Mouse (Mus musculus) T-helper 1 cell (primary cell): ENCODE data around the gene Mpdu1.
"Not testable (repeated sequence)": the region's sequence is repeated elsewhere in the genome, so short reads cannot be mapped to it uniquely, and the experiment has no call there.

Experiments
- in situ Hi-C: fragments of 300-600 bp; cut with MboI, MseI; formaldehyde crosslinking; loops from one replicate; pipeline ENCODE4 v1.15.1; 2025; ENCODE audit warnings: high pct_unique_total_duplicates

Gene Mpdu1

DNA sequence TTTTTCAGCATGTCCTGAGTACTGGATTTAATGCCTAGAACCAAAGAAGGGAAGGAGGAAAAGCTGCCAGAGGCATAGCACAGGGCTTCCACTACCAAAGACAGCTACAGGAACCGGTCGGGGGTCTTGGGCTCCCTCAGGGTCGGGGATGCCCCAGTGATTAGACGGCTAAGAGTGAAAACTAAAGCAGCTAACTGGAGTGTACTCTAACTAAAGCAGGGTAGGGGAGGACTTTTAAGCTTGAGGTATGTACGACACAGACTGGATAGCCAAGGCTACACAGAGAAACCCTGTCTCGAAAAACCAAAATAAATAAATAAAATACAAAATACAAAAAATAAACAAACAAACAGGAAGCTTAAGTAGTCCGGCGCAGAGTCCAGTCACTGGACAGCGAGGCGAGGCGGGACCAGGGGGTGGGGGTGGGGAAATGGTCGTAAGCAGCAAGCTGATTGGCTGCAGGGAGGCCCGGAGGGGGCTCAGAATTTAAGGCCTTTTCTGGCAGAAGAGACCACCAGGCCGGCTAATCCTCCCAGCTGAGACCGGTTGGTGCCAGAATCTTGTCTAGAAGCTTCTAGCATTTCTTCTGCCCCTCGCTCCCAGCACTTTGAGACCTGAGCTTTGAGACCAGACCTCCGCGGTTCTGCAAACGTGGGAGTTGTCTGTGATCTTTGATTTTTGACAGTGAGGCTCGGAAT is 40.7 kb downstream of the Mpdu1 start, which contains the start of gene Sat2:
Gene Sat2, plus strand, starts transcription at position 454 of the 698 bp plus-strand sequence.
- in situ Hi-C loops = no loop called here

DNA sequence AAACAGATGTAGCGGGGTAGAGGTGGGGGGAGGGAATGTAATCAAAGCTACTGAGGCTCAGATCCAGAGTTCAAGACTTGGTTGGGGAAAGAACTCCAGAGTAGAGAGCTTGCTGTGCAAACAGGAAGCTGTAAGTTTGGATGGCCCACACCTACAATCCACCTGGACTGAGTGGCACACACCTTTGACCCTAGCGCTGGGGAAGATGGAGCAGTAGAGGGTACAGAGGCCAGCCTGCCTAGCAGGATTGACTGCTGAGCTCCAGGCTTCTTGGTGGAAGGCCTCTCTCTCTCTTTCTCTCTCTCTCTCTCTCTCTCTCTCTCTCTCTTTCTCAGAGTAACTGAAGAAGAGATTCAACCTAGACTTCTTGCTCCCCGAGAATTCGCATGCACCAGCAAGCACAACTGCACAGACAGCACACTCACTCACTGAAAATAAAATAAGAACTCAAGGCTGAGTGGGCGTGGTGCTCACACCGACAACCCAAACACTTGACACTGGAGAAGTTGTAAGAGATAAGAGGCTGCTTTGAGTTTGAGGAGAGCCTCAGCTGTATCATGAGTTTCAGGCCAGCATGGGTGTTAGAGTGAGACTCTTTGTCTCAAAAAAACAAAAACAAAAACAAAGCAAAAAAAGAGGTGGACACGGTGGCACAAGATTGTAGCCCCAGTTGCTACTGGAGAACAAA is 41.9 kb downstream of the Mpdu1 start:
- in situ Hi-C loops = no loop called here

DNA sequence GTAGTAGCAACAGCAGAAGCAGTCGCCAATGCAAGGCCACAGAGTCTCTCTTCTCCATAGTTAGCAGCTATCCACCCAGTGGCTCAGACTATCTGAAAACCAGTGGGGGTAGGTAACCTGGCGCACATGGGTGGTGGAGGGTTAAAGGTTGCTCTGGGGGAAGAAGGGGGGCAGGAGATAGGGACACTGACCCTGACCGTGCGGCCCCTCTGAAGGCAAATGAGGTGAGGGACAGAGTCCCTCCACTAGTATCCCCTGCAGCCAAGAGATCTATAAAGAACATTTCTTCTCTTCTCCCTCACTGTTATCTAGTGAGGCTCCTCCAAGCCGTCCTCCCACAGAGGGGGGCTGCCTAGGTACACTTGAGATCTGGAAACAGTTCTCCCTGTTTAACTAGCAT is 44.6 kb downstream of the Mpdu1 start, which contains the start of gene Shbg:
Gene Shbg, minus strand, starts transcription at position 101 of the 400 bp plus-strand sequence.
- in situ Hi-C loops = no loop called here

DNA sequence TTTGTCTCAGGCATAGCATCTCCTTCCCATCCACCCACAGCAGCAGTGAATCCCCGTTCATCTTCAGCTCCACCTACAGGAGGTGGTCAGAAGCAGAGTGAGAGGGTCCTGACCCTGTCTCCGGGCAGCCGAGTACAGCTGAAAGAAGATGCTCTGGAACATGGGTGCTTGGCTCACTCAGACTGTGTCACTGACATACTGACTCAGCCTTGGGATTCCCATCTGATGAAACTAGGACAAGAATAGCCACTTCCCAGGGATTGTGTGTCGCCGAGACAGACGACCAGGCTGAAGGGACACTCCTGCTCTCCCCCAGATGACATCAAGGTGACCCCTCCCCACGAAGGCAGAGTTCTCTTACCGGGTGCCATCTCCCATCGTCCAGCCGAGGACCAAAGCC is 45.7 kb downstream of the Mpdu1 start:
- in situ Hi-C loops = no loop called here

DNA sequence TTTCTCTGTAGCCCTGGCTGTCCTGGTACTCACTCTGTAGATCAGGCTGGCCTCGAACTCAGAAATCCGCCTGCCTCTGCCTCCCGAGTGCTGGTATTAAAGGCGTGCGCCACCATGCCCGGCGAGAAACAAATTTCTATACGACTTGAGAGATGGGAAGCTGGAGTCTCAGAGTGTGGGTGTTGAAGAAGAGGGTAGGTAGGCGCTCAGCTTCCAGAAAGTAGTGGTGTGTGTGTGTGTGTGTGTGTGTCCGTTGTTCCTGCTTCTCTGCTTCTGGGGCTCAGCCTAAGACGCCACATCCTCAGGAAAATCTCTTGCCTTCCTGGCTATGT is 48.2 kb downstream of the Mpdu1 start:
- in situ Hi-C loops = not testable (repeated sequence)

DNA sequence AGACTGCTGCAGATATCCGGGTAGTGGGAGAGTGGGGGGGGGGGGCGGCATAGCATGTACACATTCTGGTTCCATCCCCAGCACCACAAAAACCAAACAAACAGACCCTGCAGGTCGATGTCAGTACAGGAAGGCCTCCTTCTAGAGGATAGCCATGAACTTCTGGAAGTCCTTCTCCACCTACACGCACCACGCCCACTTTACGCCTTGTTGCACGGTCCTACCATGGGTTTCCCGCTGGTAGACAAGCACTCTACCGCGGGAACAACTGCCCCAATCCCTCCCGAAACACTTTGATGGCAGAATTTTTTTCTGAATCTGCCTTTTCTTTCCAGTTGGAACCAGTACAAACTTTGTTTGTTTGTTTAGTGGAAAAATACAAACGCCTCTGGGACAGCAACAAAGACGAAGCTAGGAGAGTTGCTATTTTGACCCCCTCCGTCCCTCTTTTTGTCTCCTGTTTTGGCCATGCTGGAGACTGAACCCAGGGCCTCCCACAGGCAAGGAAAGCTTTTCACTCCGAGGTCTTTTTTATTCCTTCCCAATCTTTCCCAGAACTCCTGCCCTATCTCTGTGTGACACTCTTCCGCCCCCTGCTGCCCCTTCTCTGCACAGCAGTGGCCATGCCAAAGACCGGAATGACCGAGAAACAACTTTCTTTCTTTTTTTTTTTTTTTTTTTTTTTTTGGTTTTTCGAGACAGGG is 48.7 kb downstream of the Mpdu1 start:
- in situ Hi-C loops = no loop called here

DNA sequence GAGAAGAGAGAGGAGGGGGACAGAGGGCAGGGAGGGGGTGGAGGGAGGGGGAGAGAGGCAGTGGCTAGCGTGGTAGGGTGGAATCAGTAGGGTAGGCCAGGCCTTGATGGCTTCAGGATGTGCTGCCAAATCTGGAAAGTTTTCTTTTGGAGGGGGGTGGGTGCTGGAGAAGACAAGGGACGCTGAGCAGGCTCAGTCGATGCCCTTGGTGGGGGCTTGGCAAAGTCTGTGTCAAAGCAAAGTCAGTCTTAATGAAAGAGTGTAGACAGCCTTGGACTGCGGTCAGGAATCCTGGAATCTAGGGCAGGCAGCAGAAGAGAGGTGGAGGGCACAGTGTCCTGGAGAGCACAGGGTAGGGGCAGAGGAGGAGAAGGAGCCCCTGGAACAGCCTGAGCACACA is 51.5 kb downstream of the Mpdu1 start:
- in situ Hi-C loops = no loop called here

DNA sequence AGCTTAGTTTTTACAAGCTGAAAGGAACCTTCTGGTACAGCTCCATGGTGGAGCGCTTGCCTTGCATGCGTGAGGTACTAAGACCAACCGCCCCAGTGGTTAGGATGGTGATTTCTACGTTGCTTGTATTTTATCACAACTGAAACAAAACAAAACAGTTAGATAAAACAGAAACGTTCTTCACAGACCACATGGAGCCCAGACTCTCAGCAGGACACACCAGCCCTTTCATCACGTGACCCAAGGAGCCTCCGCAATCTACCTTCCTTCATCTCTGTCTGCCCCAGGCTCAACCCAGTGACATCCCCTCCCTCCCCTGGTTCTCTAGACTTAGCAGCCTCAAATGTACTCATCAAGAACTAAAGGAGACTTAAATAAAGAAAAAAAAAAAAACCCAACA is 53.0 kb downstream of the Mpdu1 start:
- in situ Hi-C loops = no loop called here

DNA sequence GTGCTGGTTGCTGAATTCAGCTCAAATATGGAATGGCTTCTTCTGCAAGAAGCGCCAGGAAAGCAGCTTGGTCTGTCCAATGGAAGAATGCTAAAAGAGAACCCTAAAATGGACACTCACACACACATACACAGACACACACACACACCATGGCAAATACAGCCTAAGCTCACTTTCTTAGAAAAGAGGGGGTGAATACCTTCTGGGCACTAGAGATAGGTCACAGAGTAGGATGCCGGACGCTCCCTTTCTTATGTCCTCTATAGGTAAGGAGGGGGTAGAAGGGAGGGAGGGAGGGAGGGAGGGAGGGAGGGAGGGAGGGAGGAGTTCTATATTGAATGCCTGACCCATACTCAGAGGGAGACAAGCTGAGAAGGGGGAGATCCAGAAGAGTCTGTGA is 53.9 kb downstream of the Mpdu1 start:
- in situ Hi-C loops = no loop called here

DNA sequence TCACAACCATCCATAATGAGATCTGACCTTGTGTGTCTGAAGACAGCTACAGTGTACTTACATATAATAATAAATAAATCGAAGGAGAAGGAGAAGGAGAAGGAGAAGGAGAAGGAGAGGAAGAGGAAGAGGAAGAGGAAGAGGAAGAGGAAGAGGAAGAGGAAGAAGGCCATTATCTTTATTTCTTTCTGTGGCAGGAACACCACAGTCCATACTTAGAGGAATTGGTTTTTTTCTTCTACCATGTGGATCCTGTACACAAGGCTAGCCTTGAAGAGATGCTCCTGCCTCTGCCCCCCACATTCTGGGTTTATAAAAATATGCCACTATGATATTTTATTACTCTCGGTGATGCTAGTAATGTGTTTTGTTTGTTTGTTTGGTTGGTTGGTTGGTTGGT is 55.6 kb downstream of the Mpdu1 start:
- in situ Hi-C loops = no loop called here
